Mouse (Mus musculus): Measurements from ENCODE around the gene 1110051M20Rik. TPM values are rescaled to one million over a fixed set of nuclear protein-coding genes. Genes with fewer than 3 reads are reported as not detected.

1110051M20Rik gene
- polyA plus RNA-seq, 1 experiment, result 45.5 TPM

DNA sequence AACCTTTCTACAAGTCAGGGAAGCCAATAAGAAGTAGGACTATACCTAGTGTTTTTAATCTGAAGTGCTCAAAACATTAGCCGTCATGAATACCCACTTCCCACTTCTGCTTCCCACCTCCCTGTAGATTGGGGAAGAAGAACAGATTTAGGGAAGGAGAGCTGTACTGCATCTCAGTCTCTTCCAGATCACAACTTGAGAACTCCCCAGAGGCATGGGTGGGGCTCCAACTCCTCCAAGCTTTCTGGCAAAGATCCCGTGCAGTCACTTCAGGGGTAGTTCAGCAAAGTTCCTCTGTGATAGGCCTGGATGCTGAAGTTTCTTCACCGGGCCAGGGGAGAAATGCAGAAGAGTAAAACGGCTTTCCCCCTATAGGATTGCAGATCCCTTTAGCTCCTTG lies 109.4 kb downstream of the 1110051M20Rik start:
- no peak overlapping the region for H3K4me3 ChIP-seq
- peak overlapping the region; percentile 25 for H3K4me2 ChIP-seq (ENCODE audit: low read depth)
- no peaks in the 10 kb centered on the region for H3K27me3 ChIP-seq (ENCODE audit: control insufficient read depth, insufficient read depth, insufficient read length)
- no peak overlapping the region for H3ac ChIP-seq (ENCODE audit: control insufficient read depth, insufficient read length)
- TF ChIP-seq SRF (IDR thresholded peaks at IDR 0.05; ENCODE audit: control insufficient read depth, insufficient read length, low read depth), result no peak
- TF ChIP-seq CEBPB (IDR thresholded peaks at IDR 0.05; ENCODE audit: insufficient read depth, poor library complexity, severe bottlenecking), result no peak
- TF ChIP-seq TCF12 (IDR thresholded peaks at IDR 0.05; ENCODE audit: insufficient read depth, poor library complexity, severe bottlenecking), result no peak
- TF ChIP-seq REST (IDR thresholded peaks at IDR 0.05; ENCODE audit: insufficient read depth, insufficient read length), result no peak
- TF ChIP-seq MAX (IDR thresholded peaks at IDR 0.05; ENCODE audit: low read depth), result no peak
- no peak for TF ChIP-seq POLR2AphosphoS2 (IDR thresholded peaks at IDR 0.05; ENCODE audit: insufficient read length, low read depth)
- no peak for TF ChIP-seq MYOG (IDR thresholded peaks at IDR 0.05; ENCODE audit: control insufficient read depth in 1 of 3, insufficient read depth in 1 of 3, insufficient read length in 2 of 3, low read depth in 2 of 3)
- no peak for TF ChIP-seq TCF3 (IDR thresholded peaks at IDR 0.05; ENCODE audit: insufficient read length, low read depth)
- TF ChIP-seq POLR2A (IDR thresholded peaks at IDR 0.05; ENCODE audit: insufficient read length, low read depth), result no peak
- no peak for TF ChIP-seq E2F4 (IDR thresholded peaks at IDR 0.05; ENCODE audit: insufficient read depth)
- TF ChIP-seq USF1 (IDR thresholded peaks at IDR 0.05; ENCODE audit: low read depth), result no peak
- no peak for TF ChIP-seq MYOD1 (IDR thresholded peaks at IDR 0.05; ENCODE audit: control insufficient read depth in 1 of 3, insufficient read length in 2 of 3, low read depth in 2 of 3)
- no peaks in the 10 kb centered on the region for H3K36me3 ChIP-seq (ENCODE audit: control insufficient read depth, insufficient read depth)
- no peaks in the 10 kb centered on the region for H3K79me2 ChIP-seq (ENCODE audit: control insufficient read depth, insufficient read depth)

DNA sequence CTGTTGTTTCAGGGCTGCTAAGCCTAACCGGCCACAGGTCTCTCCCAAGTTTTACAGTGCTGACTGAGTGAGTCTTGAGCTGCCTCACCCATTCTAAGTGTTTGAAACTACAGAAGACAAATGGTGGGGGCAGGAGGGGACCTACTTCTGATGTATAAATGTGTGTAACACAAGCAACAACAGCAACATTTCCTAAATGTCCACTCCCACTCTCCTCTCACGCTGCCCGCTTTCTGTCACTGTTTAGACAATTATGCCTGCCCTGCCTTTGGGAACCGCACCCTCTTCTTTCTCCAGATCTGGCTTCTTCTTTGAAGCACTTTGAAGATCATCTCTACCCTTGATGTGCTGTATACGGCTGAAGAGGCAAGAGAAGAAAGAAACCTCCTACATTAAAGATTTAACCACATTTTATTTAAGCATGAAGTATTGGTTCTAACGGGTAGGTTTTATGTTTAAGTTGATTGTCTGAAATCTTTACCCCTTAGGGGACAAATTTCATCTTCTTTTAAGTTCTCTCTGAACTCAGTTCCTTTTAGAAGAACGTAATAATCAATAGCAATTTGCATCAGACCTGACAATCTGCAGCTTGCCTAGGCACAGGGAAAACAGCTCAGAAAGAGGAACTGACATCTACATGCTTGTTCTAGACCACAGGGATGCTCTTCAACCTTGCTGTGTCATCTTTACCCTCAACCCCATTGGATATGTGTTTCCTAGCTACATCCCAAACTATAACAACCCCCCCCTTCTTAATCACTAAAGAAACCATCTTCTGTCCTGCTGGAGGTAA lies 113.3 kb downstream of the 1110051M20Rik start:
- no peaks in the 10 kb centered on the region for H3K79me2 ChIP-seq (ENCODE audit: control insufficient read depth, insufficient read depth)
- H3ac ChIP-seq (ENCODE audit: control insufficient read depth, insufficient read length), result no peak overlapping the region
- H3K4me3 ChIP-seq, result no peak overlapping the region
- TF ChIP-seq CEBPB (IDR thresholded peaks at IDR 0.05; ENCODE audit: insufficient read depth, poor library complexity, severe bottlenecking) (no peak), SRF (IDR thresholded peaks at IDR 0.05; ENCODE audit: control insufficient read depth, insufficient read length, low read depth) (no peak), REST (IDR thresholded peaks at IDR 0.05; ENCODE audit: insufficient read depth, insufficient read length) (no peak), MYOG (IDR thresholded peaks at IDR 0.05; ENCODE audit: control insufficient read depth in 1 of 3, insufficient read depth in 1 of 3, insufficient read length in 2 of 3, low read depth in 2 of 3) (no peak), USF1 (IDR thresholded peaks at IDR 0.05; ENCODE audit: low read depth) (no peak), POLR2A (IDR thresholded peaks at IDR 0.05; ENCODE audit: insufficient read length, low read depth) (no peak), POLR2AphosphoS2 (IDR thresholded peaks at IDR 0.05; ENCODE audit: insufficient read length, low read depth) (no peak), TCF12 (IDR thresholded peaks at IDR 0.05; ENCODE audit: insufficient read depth, poor library complexity, severe bottlenecking) (no peak), TCF3 (IDR thresholded peaks at IDR 0.05; ENCODE audit: insufficient read length, low read depth) (no peak), MAX (IDR thresholded peaks at IDR 0.05; ENCODE audit: low read depth) (no peak), E2F4 (IDR thresholded peaks at IDR 0.05; ENCODE audit: insufficient read depth) (no peak), MYOD1 (IDR thresholded peaks at IDR 0.05; ENCODE audit: control insufficient read depth in 1 of 3, insufficient read length in 2 of 3, low read depth in 2 of 3) (no peak)
- no peaks in the 10 kb centered on the region for H3K27me3 ChIP-seq (ENCODE audit: control insufficient read depth, insufficient read depth, insufficient read length)
- H3K4me2 ChIP-seq (ENCODE audit: low read depth), result peak overlapping the region; percentile 67
- H3K36me3 ChIP-seq (ENCODE audit: control insufficient read depth, insufficient read depth), result no peaks in the 10 kb centered on the region

DNA sequence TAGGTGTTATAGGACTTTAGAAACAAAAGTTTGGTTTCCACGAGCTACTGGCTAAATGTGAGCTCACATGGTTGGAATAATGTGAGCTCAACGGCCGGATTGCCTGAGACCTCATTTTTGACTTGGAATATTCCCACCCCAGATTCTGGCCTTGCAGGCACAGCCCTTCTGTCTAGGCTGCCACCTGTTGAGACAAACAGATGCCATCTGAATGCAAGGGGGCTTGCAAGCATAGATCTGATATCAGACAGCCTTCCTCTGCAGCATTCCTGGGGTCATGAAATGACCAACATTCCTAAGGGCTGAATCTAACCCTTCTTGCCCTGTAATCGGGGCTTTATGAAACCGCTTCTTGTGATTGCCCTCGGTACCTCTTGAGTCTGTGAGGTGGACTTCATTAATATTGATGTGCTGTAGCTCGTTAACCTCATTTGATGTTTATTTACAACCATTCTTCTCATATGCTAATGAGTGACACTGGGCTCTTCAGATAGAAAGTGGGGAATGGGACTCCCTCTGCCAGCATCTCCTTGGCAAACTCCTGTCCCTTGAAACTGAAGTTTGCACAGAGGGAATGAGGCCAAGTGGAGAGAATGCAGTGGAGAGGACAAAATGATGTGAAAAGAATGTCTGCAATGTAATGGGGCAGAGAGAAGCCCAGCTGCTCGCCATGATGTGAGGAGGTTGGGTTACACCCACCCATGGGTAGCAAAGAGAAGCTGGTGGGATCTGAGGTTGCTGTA lies 114.3 kb downstream of the 1110051M20Rik start:
- H3K4me3 ChIP-seq, result no peak overlapping the region
- no peak overlapping the region for H3ac ChIP-seq (ENCODE audit: control insufficient read depth, insufficient read length)
- H3K4me2 ChIP-seq (ENCODE audit: low read depth), result peak overlapping the region; percentile 67
- H3K36me3 ChIP-seq (ENCODE audit: control insufficient read depth, insufficient read depth), result no peaks in the 10 kb centered on the region
- no peaks in the 10 kb centered on the region for H3K27me3 ChIP-seq (ENCODE audit: control insufficient read depth, insufficient read depth, insufficient read length)
- TF ChIP-seq E2F4 (IDR thresholded peaks at IDR 0.05; ENCODE audit: insufficient read depth), result no peak
- 0 out of 2 replicates have a peak, but pooled peaks have one; percentile 22 for TF ChIP-seq CEBPB (IDR thresholded peaks at IDR 0.05; ENCODE audit: insufficient read depth, poor library complexity, severe bottlenecking)
- TF ChIP-seq SRF (IDR thresholded peaks at IDR 0.05; ENCODE audit: control insufficient read depth, insufficient read length, low read depth), result peak; percentile 27
- TF ChIP-seq MAX (IDR thresholded peaks at IDR 0.05; ENCODE audit: low read depth), result no peak
- peak; percentile 86 for TF ChIP-seq TCF3 (IDR thresholded peaks at IDR 0.05; ENCODE audit: insufficient read length, low read depth)
- no peak for TF ChIP-seq REST (IDR thresholded peaks at IDR 0.05; ENCODE audit: insufficient read depth, insufficient read length)
- no peak for TF ChIP-seq POLR2A (IDR thresholded peaks at IDR 0.05; ENCODE audit: insufficient read length, low read depth)
- peak; percentile 52 to 98 (median 98) for TF ChIP-seq MYOD1 (IDR thresholded peaks at IDR 0.05; ENCODE audit: control insufficient read depth in 1 of 3, insufficient read length in 2 of 3, low read depth in 2 of 3)
- TF ChIP-seq POLR2AphosphoS2 (IDR thresholded peaks at IDR 0.05; ENCODE audit: insufficient read length, low read depth), result no peak
- peak; percentile 95 for TF ChIP-seq TCF12 (IDR thresholded peaks at IDR 0.05; ENCODE audit: insufficient read depth, poor library complexity, severe bottlenecking)
- peak; percentile 53 to 96 (median 81) for TF ChIP-seq MYOG (IDR thresholded peaks at IDR 0.05; ENCODE audit: control insufficient read depth in 1 of 3, insufficient read depth in 1 of 3, insufficient read length in 2 of 3, low read depth in 2 of 3)
- no peak for TF ChIP-seq USF1 (IDR thresholded peaks at IDR 0.05; ENCODE audit: low read depth)
- no peaks in the 10 kb centered on the region for H3K79me2 ChIP-seq (ENCODE audit: control insufficient read depth, insufficient read depth)

DNA sequence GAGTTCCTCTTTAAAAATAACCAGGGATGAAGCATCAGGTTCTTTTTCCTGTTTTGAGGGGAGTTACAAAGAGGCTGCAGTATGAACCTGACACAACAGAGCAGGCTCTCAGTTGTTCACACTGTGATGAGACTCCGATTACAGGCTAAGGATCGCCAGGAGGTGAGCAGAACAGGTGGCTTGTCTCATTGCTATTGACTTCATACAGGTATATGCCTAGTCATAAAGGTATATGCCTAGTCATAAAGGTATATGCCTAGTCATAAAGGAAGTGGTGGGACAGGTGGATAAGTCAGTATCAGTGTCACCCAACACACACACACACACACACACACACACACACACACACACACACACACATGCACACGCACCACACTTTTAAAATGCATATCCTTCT lies 115.8 kb downstream of the 1110051M20Rik start:
- Histone ChIP-seq H3K27me3 (ENCODE audit: control insufficient read depth, insufficient read depth, insufficient read length) (no peaks in the 10 kb centered on the region), H3K36me3 (ENCODE audit: control insufficient read depth, insufficient read depth) (no peaks in the 10 kb centered on the region), H3ac (ENCODE audit: control insufficient read depth, insufficient read length) (no peak overlapping the region), H3K4me2 (ENCODE audit: low read depth) (no peak overlapping the region), H3K4me3 (no peak overlapping the region), H3K79me2 (ENCODE audit: control insufficient read depth, insufficient read depth) (no peaks in the 10 kb centered on the region)
- no peak for TF ChIP-seq MAX (IDR thresholded peaks at IDR 0.05; ENCODE audit: low read depth)
- no peak for TF ChIP-seq CEBPB (IDR thresholded peaks at IDR 0.05; ENCODE audit: insufficient read depth, poor library complexity, severe bottlenecking)
- no peak for TF ChIP-seq POLR2A (IDR thresholded peaks at IDR 0.05; ENCODE audit: insufficient read length, low read depth)
- no peak for TF ChIP-seq E2F4 (IDR thresholded peaks at IDR 0.05; ENCODE audit: insufficient read depth)
- no peak for TF ChIP-seq TCF12 (IDR thresholded peaks at IDR 0.05; ENCODE audit: insufficient read depth, poor library complexity, severe bottlenecking)
- TF ChIP-seq MYOD1 (IDR thresholded peaks at IDR 0.05; ENCODE audit: control insufficient read depth in 1 of 3, insufficient read length in 2 of 3, low read depth in 2 of 3), result no peak
- TF ChIP-seq TCF3 (IDR thresholded peaks at IDR 0.05; ENCODE audit: insufficient read length, low read depth), result no peak
- TF ChIP-seq MYOG (IDR thresholded peaks at IDR 0.05; ENCODE audit: control insufficient read depth in 1 of 3, insufficient read depth in 1 of 3, insufficient read length in 2 of 3, low read depth in 2 of 3), result no peak
- no peak for TF ChIP-seq REST (IDR thresholded peaks at IDR 0.05; ENCODE audit: insufficient read depth, insufficient read length)
- no peak for TF ChIP-seq POLR2AphosphoS2 (IDR thresholded peaks at IDR 0.05; ENCODE audit: insufficient read length, low read depth)
- TF ChIP-seq SRF (IDR thresholded peaks at IDR 0.05; ENCODE audit: control insufficient read depth, insufficient read length, low read depth), result no peak
- no peak for TF ChIP-seq USF1 (IDR thresholded peaks at IDR 0.05; ENCODE audit: low read depth)
